Mouse (Mus musculus) fat pad, adult 2 months (tissue): Measurements from ENCODE around the gene Rab3gap2.
"Not testable (repeated sequence)": the region's sequence is repeated elsewhere in the genome, so short reads cannot be mapped to it uniquely, and the experiment has no call there.

Experiments used
- DNase-seq: peaks from one replicate; pipeline ENCODE4 v3.0.0-alpha.2; 2011; ENCODE audit warnings: low read depth, low spot score; ENCODE audit errors: extremely low read depth

Gene Rab3gap2

GRCm38 (mm10) chr1:185279288-185279687, 75.4 kb downstream of the Rab3gap2 start:
- no peak for DNase-seq

- no peak for DNase-seq
Observed at GRCm38 (mm10) chr1:185280616-185281015, 76.7 kb downstream of the Rab3gap2 start.

GRCm38 (mm10) chr1:185282846-185283245, 78.9 kb downstream of the Rab3gap2 start:
- no peak for DNase-seq

- peak; percentile 76 for DNase-seq
Observed at GRCm38 (mm10) chr1:185283247-185283646, 79.3 kb downstream of the Rab3gap2 start.

GRCm38 (mm10) chr1:185284740-185285139, 80.8 kb downstream of the Rab3gap2 start:
- peak; percentile 58 for DNase-seq

- DNase-seq: no peak
Observed at GRCm38 (mm10) chr1:185285171-185285570, 81.3 kb downstream of the Rab3gap2 start.

GRCm38 (mm10) chr1:185287066-185287465, 83.1 kb downstream of the Rab3gap2 start:
- no peak for DNase-seq

- DNase-seq: no peak
Observed at GRCm38 (mm10) chr1:185289231-185289630, 85.3 kb downstream of the Rab3gap2 start.

GRCm38 (mm10) chr1:185291336-185291735, 87.4 kb downstream of the Rab3gap2 start:
- no peak for DNase-seq

GRCm38 (mm10) chr1:185292646-185293360, 88.9 kb downstream of the Rab3gap2 start:
- DNase-seq: no peak

- DNase-seq: no peak
Observed at GRCm38 (mm10) chr1:185296850-185297249, 92.9 kb downstream of the Rab3gap2 start.

GRCm38 (mm10) chr1:185298496-185298895, 94.6 kb downstream of the Rab3gap2 start:
- DNase-seq: no peak

- DNase-seq: no peak
Observed at GRCm38 (mm10) chr1:185302816-185303215, 98.9 kb downstream of the Rab3gap2 start.

GRCm38 (mm10) chr1:185306836-185307235, 102.9 kb downstream of the Rab3gap2 start:
- DNase-seq: no peak

GRCm38 (mm10) chr1:185307645-185308044, 103.7 kb downstream of the Rab3gap2 start:
- DNase-seq: no peak

GRCm38 (mm10) chr1:185308334-185308733, 104.4 kb downstream of the Rab3gap2 start:
- no peak for DNase-seq

GRCm38 (mm10) chr1:185308908-185309307, 105.0 kb downstream of the Rab3gap2 start:
- DNase-seq: no peak

- no peak for DNase-seq
Observed at GRCm38 (mm10) chr1:185311949-185312348, 108.0 kb downstream of the Rab3gap2 start.

GRCm38 (mm10) chr1:185314546-185314945, 110.6 kb downstream of the Rab3gap2 start:
- DNase-seq: no peak

GRCm38 (mm10) chr1:185315846-185316568, 112.1 kb downstream of the Rab3gap2 start:
- no peak for DNase-seq

- not testable (repeated sequence) for DNase-seq
Observed at GRCm38 (mm10) chr1:185327754-185328345, 123.9 kb downstream of the Rab3gap2 start.
